Mouse (Mus musculus) midbrain, embryonic 16.5 days (tissue): ENCODE measurements around the gene Atat1. TPM values are rescaled to one million over a fixed set of nuclear protein-coding genes. Genes with fewer than 3 reads are reported as not detected.

Experiments used
- ATAC-seq: fragments of 200-750 bp; cut with Nextera tagmentation; 2 replicates; pipeline ENCODE4 v1.8.0; 2017; ENCODE audit warnings: moderate TSS enrichment
- H3K27ac ChIP-seq: fragments of 300-500 bp; sonication (generic); 2 replicates; pipeline ENCODE4 v1.5.1; 2014; ENCODE audit warnings: mild to moderate bottlenecking, low read length, mixed read lengths
- H3K27me3 ChIP-seq: fragments of 300-500 bp; sonication (generic); 2 replicates; pipeline ENCODE4 v1.6.1; 2014; ENCODE audit warnings: low read depth, low read length, mixed read lengths; ENCODE audit not compliant: control insufficient read depth, insufficient read depth
- H3K36me3 ChIP-seq: fragments of 300-500 bp; sonication (generic); 2 replicates; pipeline ENCODE4 v1.6.1; 2014; ENCODE audit warnings: mild to moderate bottlenecking, low read length, moderate library complexity, mixed read lengths; ENCODE audit not compliant: control insufficient read depth, insufficient read depth
- H3K4me1 ChIP-seq: fragments of 300-500 bp; sonication (generic); 2 replicates; pipeline ENCODE4 v1.6.1; 2014; ENCODE audit warnings: mild to moderate bottlenecking, low read length, mixed read lengths; ENCODE audit not compliant: control insufficient read depth, insufficient read depth
- H3K4me2 ChIP-seq: fragments of 300-500 bp; sonication (generic); 2 replicates; pipeline ENCODE4 v1.6.1; 2014; ENCODE audit warnings: mild to moderate bottlenecking, low read length, mixed read lengths
- H3K4me3 ChIP-seq: fragments of 300-500 bp; sonication (generic); 2 replicates; pipeline ENCODE4 v1.5.1; 2014; ENCODE audit warnings: low read depth, mild to moderate bottlenecking, low read length, moderate library complexity, mixed read lengths
- H3K9ac ChIP-seq: fragments of 300-500 bp; sonication (generic); 2 replicates; pipeline ENCODE4 v1.6.1; 2014; ENCODE audit warnings: low read depth, low read length, mixed read lengths
- H3K9me3 ChIP-seq: fragments of 300-500 bp; sonication (generic); replicated peaks from 2 replicates; pipeline ENCODE4 v1.6.1; 2014; ENCODE audit warnings: mild to moderate bottlenecking, low read length, mixed read lengths; ENCODE audit not compliant: control insufficient read depth, poor library complexity, severe bottlenecking
- WGBS: fragments of 180-500 bp; shearing (Covaris S2); extraction: QIAGEN DNeasy Blood & Tissue Kit; methylation state at CpG from one replicate; pipeline ENCODE4 v1.1.7; 2014; 5-methylcytosine and 5-hydroxymethylcytosine counted together
- polyA plus RNA-seq: library from polyadenylated mRNA; unstranded; fragments of >200 nt; fragmentation: Nextera tagmentation; extraction: Ambion mirVana; gene quantifications from 2 replicates; pipeline ENCODE4 v1.2.1, GENCODE M21; 2015

Atat1 gene
- polyA plus RNA-seq, 1 experiment from 2014 or later = 465 TPM

DNA sequence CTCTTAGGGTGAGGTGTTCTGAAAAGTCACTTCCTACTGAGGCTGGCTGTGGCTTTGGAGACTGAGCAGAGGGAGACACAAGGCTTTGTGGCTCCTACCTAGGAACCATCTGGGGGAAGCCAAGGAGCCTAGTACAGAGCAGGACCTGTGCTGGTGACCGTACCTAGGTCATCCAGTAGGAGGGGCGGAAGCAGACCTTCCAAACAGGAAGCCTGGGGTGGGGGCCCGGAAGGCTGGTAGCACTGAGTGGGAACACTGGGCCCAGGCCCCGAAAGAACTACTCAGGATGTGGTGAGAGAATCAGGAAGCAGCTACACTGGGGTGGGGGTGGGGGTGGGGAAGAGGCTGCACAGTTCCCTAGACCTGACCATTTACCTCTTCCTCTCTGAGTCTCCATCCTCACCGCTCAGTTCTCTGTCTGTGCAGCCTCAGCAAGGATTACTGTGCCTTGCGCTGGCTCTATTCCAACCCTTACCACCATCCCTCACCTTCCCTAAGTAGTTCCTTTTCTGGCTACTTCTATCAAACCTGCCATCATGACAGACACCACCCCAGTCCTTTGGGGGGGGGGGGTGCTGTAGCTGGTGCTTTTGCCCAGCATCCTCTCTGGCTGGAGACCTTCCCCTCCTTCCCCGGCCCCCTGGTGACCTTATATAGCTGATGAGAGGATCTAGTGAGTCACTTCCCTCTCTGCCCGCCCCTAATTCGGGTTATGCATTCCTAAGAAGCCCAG lies 39.6 kb downstream of the Atat1 start:
- WGBS = 76% methylated on average over 9 of the region's 9 CpGs
- no peaks in the 10 kb centered on the region for H3K27me3 ChIP-seq
- H3K4me2 ChIP-seq = peak overlapping the region; percentile 95
- H3K4me3 ChIP-seq = peak overlapping the region; percentile 74
- H3K27ac ChIP-seq = peak overlapping the region; percentile 54; the same call in 1 of the 2 replicates
- H3K36me3 ChIP-seq = peaks cover 4% of the 10 kb centered on the region
- H3K9me3 ChIP-seq = no peaks in the 10 kb centered on the region; the same call in 1 of the 2 replicates
- ATAC-seq = no peak
- peaks cover 52% of the 10 kb centered on the region for H3K4me1 ChIP-seq
- peak overlapping the region; percentile 57 for H3K9ac ChIP-seq

DNA sequence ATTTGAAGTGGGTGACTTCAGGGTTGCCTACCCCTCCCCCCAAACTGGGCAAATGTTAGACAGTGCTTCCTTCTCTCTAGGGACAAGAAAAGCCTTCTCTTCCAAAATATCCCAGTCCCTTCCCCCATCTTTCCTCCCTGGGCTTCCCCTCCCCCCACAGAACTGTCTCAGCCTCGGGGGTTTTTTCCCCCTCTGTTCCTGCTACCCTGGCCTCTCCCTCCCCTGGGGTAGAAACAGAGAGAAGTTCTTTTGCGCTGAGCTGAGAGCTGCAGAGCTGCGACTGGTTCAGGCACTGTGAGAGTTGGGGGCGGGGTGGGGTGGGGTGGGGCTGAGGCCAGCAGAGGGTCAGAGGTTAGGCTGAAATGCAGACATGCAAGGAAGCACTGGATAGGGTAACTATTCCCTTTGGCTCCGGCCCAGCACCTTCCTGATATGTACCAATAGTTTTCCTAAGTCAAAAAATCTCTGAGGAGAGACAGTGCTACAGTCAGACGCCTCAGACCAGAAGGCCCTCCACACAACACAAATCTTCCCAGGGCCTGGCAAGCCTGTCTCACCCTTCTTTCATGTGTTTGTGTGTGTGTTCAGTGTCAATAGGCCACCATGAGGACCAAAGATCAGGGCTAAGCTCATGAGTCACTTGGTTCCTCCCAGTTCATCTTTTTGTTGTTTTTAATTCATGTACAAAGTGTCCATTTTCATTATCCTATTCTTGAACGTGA lies 40.4 kb downstream of the Atat1 start:
- no peak for ATAC-seq
- H3K9me3 ChIP-seq = no peaks in the 10 kb centered on the region; the same call in 1 of the 2 replicates
- H3K27me3 ChIP-seq = no peaks in the 10 kb centered on the region
- 1% methylated on average over 7 of the region's 7 CpGs for WGBS
- H3K9ac ChIP-seq = peak overlapping the region; percentile 85
- H3K4me1 ChIP-seq = peaks cover 57% of the 10 kb centered on the region
- no peaks in the 10 kb centered on the region; the same call in 1 of the 2 replicates for H3K36me3 ChIP-seq
- peak overlapping the region; percentile 48; the same call in 1 of the 2 replicates for H3K27ac ChIP-seq
- H3K4me2 ChIP-seq = peak overlapping the region; percentile 95
- H3K4me3 ChIP-seq = peak overlapping the region; percentile 74

DNA sequence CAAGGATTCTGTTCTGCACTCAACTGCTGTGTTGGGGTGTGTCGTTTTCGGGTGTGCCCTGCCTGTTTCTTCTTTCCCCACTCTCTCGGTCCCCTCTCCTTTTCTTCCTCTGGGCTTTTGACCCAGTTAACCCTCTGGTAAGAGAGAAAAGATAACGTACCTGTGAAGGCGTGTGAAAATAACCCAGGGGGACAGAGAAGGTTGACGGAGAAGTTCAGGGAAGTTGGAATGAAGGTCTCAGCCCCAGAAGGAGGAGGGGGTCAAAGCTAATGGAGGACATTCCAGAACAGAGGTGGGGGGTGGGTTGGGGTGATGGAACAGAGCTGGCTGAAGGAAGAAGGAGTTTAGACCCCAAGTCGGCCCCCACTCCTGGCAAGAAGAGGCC lies 40.9 kb downstream of the Atat1 start:
- Histone ChIP-seq H3K4me3 (peak overlapping the region; percentile 74), H3K9ac (peak overlapping the region; percentile 85), H3K4me1 (peaks cover 58% of the 10 kb centered on the region), H3K27me3 (no peaks in the 10 kb centered on the region), H3K36me3 (no peaks in the 10 kb centered on the region; the same call in 1 of the 2 replicates), H3K4me2 (peak overlapping the region; percentile 95), H3K27ac (peak overlapping the region; percentile 95; the same call in 1 of the 2 replicates), H3K9me3 (no peaks in the 10 kb centered on the region; the same call in 1 of the 2 replicates)
- no peak for ATAC-seq
- 4% methylated on average over 7 of the region's 7 CpGs for WGBS

DNA sequence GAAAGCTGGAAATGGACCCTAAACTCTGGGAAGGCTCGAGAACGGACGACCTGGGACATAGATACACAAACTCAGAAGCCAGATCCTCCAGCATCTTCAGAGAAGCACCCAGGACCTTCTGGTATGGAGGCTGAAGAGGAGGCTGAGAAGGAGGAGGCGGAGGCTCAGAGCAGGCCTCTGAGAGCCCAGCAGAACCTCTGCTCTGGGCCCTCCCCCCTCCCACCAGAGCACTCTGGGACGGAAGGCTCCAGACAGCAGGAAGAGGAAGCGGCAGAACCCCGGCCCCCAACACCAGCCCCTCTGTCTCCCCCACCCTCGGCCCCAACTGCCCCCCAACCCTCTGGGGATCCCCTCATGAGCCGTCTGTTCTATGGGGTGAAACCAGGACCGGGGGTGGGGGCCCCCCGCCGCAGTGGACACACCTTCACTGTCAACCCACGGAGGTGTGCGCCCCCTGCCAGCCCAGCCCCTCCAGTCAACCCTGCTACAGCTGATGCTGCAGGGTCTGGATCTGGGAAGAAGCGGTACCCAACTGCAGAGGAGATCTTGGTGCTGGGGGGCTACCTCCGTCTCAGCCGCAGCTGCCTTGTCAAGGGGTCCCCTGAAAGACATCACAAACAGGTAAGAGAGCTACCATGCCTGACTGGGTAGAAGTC lies 41.6 kb downstream of the Atat1 start:
- Histone ChIP-seq H3K4me3 (peak overlapping the region; percentile 74), H3K27me3 (no peaks in the 10 kb centered on the region), H3K27ac (peak overlapping the region; percentile 95), H3K9ac (peak overlapping the region; percentile 85), H3K36me3 (no peaks in the 10 kb centered on the region; the same call in 1 of the 2 replicates), H3K4me1 (peaks cover 58% of the 10 kb centered on the region), H3K9me3 (no peaks in the 10 kb centered on the region; the same call in 1 of the 2 replicates), H3K4me2 (peak overlapping the region; percentile 95)
- no peak for ATAC-seq
- 37% methylated on average over 15 of the region's 17 CpGs for whole genome bisulfite sequencing

DNA sequence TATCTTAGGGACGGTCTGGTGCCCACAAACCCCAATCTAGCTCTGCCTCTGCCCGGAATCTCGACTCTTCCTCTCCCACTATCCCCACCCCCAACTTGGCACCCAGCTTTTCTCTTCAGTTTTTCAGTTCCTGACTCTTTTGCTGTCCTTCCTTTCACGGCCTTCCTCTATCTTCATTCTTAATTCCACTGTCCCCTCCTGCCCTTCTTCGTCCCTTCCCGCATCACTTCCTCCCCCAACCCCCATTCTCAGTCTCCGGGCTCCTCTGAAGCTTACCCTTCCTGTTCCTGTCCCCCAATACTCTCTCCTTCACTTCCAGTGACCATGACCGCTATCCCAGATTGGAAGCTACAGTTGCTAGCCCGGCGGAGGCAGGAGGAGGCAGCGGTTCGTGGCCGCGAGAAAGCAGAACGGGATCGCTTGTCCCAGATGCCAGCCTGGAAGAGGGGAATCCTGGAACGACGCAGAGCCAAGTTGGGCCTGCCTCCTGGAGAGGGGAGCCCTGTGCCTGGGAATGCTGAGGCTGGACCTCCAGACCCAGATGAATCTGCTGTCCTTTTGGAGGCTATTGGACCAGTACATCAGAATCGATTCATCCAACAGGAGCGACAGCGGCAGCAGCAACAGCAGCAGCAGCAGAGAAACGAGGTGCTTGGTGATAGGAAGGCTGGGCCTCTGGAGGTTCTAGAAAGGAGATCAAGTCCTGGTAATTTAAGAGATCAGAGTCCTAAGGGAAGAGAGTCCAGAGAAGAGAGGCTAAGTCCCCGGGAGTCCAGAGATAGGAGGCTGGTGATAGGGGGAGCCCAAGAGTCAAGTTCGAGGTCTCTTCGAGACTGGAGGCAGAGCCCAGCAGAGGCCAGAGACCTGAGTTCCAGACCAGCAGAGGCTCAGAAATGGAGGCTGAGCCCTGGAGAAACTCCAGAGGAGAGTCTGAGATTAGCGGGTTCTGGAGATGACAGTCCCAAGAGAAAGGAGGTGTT lies 42.7 kb downstream of the Atat1 start:
- Histone ChIP-seq H3K9ac (peak overlapping the region; percentile 85), H3K4me1 (peaks cover 49% of the 10 kb centered on the region), H3K27ac (peak overlapping the region; percentile 95), H3K4me2 (peak overlapping the region; percentile 95), H3K4me3 (peak overlapping the region; percentile 74), H3K36me3 (no peaks in the 10 kb centered on the region; the same call in 1 of the 2 replicates), H3K27me3 (no peaks in the 10 kb centered on the region), H3K9me3 (no peaks in the 10 kb centered on the region; the same call in 1 of the 2 replicates)
- ATAC-seq = no peak; the same call in 1 of the 2 replicates
- 7% methylated on average over 26 of the region's 26 CpGs for WGBS

DNA sequence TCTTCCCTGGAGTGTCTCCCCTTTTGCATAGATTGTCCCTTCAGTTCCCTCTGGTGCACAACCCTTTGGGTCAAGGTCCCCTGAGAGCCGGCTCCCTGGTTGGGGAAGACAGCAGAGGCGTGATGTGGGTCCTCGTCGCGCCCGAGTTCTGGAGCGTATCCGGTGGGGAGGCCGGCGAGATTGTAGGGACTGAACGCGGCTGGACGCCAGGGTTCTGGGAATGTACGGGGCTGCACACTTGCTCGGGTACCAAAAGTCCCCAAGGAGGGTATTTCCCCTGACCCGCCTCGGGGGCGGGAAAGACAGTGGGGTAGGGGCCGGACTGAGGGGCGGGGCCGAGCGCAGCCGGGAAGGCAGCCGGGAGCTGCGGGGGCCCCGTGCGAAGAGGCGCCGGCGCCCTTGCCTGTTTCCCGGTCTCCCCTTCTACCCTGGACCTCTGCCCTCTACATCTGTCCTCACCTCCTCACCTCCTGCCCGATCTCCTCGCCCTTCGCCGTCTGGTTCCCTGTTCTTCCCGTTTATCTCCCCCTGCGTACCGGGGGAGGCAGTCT lies 43.5 kb downstream of the Atat1 start:
- Histone ChIP-seq H3K27ac (peak overlapping the region; percentile 95), H3K4me3 (peak overlapping the region; percentile 74), H3K4me2 (peak overlapping the region; percentile 95), H3K36me3 (no peaks in the 10 kb centered on the region; the same call in 1 of the 2 replicates), H3K9me3 (no peaks in the 10 kb centered on the region; the same call in 1 of the 2 replicates), H3K4me1 (peaks cover 50% of the 10 kb centered on the region), H3K9ac (peak overlapping the region; percentile 85), H3K27me3 (no peaks in the 10 kb centered on the region)
- ATAC-seq = peak; percentile 21
- WGBS = under 1% methylated on average over 24 of the region's 38 CpGs

DNA sequence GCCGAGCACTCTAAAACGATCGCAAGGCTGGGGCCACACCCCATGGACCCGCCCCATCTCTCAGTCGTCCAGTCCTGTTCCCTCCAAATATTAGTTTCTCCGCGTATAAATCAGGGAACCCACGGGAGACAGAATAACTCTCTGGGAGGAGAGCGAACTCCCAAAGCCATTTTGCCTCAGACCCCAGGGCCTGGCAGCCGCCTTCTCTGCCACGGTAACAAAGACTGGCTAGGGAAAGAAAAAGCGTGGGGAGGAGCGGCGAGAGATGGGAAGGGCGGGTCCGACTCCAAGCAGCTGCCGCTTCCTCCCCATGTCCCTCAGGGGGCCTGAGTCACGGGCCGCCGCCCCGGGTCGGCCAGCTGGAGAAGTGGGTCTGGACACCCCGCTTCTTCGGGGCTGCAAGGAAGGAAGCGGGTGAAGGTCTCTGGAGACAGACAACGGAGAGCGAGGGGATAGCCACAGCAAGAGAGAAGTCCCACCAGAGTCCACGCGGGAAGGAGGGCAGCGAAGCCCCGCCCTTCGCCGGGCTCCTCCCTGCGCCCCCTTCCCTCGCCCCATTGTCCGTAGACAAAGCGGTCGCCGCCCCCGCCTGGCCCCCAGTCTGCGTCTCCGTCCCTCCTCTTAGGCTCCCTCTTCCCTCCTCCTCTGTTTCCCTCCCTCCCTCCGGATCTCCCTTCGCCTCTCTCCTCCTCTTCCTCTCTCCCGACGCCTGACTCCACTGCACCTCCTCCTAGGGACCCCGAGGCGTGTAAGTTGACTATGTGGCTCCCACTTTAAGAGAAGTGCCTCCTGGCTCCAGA lies 44.2 kb downstream of the Atat1 start, which contains the start of gene Ppp1r18:
TSS of gene Ppp1r18 (plus strand) at position 113 of the 800 bp plus-strand sequence.
- peak within 1 kb of the TSS; percentile 74 for H3K4me3 ChIP-seq
- no peaks in the 10 kb centered on the region for H3K27me3 ChIP-seq
- no peaks in the 10 kb centered on the region for H3K9me3 ChIP-seq
- H3K4me1 ChIP-seq = peaks cover 50% of the 10 kb centered on the region
- H3K9ac ChIP-seq = peak within 1 kb of the TSS; percentile 85
- H3K27ac ChIP-seq = peak within 1 kb of the TSS; percentile 95
- 0% methylated on average over 47 of the region's 48 CpGs for WGBS
- peak; percentile 53 for ATAC-seq
- peak within 1 kb of the TSS; percentile 95 for H3K4me2 ChIP-seq
- no peaks in the 10 kb centered on the region for H3K36me3 ChIP-seq
